Comparison of ENCODE assay signal across 8 mouse cellular contexts in genomic region chr2:27936607-27937191, GRCm38 (mm10). TPM values are rescaled to one million over a fixed set of nuclear protein-coding genes. Genes with fewer than 3 reads are reported as not detected.
DNase-seq lines count a peak whose midpoint lies in the region; ATAC-seq lines count a peak whose summit lies in the region.

No protein-coding gene starts in this region.

- no peak for DNase-seq in embryonic facial prominence, embryonic 10.5 days (ENCODE audit: low spot score)
- peak; percentile 86 for DNase-seq in adrenal gland, postnatal 10 days
- peak; percentile 85 for DNase-seq in gastrocnemius, adult 18-20 months (ENCODE audit: low spot score)
- peak; percentile 71 for DNase-seq in testis, postnatal 10 days (ENCODE audit: low spot score)
- DNase-seq in forebrain, embryonic 10.5 days (ENCODE audit: extremely low spot score, low spot score): no peak

- no peaks in the 10 kb centered on the region for H3K9me3 ChIP-seq in embryonic facial prominence, embryonic 13.5 days
- no peaks in the 10 kb centered on the region for H3K9me3 ChIP-seq in embryonic facial prominence, embryonic 10.5 days
- no peaks in the 10 kb centered on the region for H3K9me3 ChIP-seq in hindbrain, embryonic 15.5 days
- H3K9me3 ChIP-seq in lung, embryonic 15.5 days: no peaks in the 10 kb centered on the region
- H3K9me3 ChIP-seq in forebrain, embryonic 10.5 days: no peaks in the 10 kb centered on the region

- H3K27me3 ChIP-seq in embryonic facial prominence, embryonic 13.5 days: no peaks in the 10 kb centered on the region
- no peaks in the 10 kb centered on the region for H3K27me3 ChIP-seq in embryonic facial prominence, embryonic 10.5 days (replicated peaks; ENCODE audit: low read depth, poor library complexity, severe bottlenecking)
- H3K27me3 ChIP-seq in hindbrain, embryonic 15.5 days: no peaks in the 10 kb centered on the region
- no peaks in the 10 kb centered on the region for H3K27me3 ChIP-seq in lung, embryonic 15.5 days
- no peaks in the 10 kb centered on the region for H3K27me3 ChIP-seq in forebrain, embryonic 10.5 days (ENCODE audit: poor library complexity, severe bottlenecking)

- H3K27ac ChIP-seq in embryonic facial prominence, embryonic 13.5 days: peak overlapping the region; percentile 95
- H3K27ac ChIP-seq in embryonic facial prominence, embryonic 10.5 days (replicated peaks): no peak overlapping the region
- H3K27ac ChIP-seq in hindbrain, embryonic 15.5 days (replicated peaks): 0 out of 2 replicates have a peak overlapping the region, but pooled peaks have one; percentile 37
- H3K27ac ChIP-seq in lung, embryonic 15.5 days: peak overlapping the region; percentile 67
- H3K27ac ChIP-seq in forebrain, embryonic 10.5 days: no peak overlapping the region

- no peak overlapping the region for H3K9ac ChIP-seq in embryonic facial prominence, embryonic 13.5 days
- no peak overlapping the region for H3K9ac ChIP-seq in hindbrain, embryonic 15.5 days
- peak overlapping the region; percentile 29; the same call in 1 of the 2 replicates for H3K9ac ChIP-seq in lung, embryonic 15.5 days

- no peak for ATAC-seq in embryonic facial prominence, embryonic 13.5 days (ENCODE audit: insufficient number of reproducible peaks, insufficient read depth, low FRiP score, low TSS enrichment, low read depth)
- no peak for ATAC-seq in hindbrain, embryonic 15.5 days (ENCODE audit: low FRiP score, low read depth)
- no peak for ATAC-seq in lung, embryonic 15.5 days (ENCODE audit: borderline replicate concordance, extremely low read depth, low FRiP score, low TSS enrichment)

- H3K4me1 ChIP-seq in embryonic facial prominence, embryonic 13.5 days: peaks cover 62% of the 10 kb centered on the region
- H3K4me1 ChIP-seq in embryonic facial prominence, embryonic 10.5 days: peaks cover 26% of the 10 kb centered on the region
- peaks cover 24% of the 10 kb centered on the region for H3K4me1 ChIP-seq in hindbrain, embryonic 15.5 days (replicated peaks)
- H3K4me1 ChIP-seq in lung, embryonic 15.5 days: peaks cover 54% of the 10 kb centered on the region
- H3K4me1 ChIP-seq in forebrain, embryonic 10.5 days: peaks cover 25% of the 10 kb centered on the region

- no peak overlapping the region for H3K4me3 ChIP-seq in embryonic facial prominence, embryonic 13.5 days
- no peak overlapping the region for H3K4me3 ChIP-seq in embryonic facial prominence, embryonic 10.5 days
- H3K4me3 ChIP-seq in hindbrain, embryonic 15.5 days: no peak overlapping the region
- no peak overlapping the region for H3K4me3 ChIP-seq in lung, embryonic 15.5 days
- no peak overlapping the region for H3K4me3 ChIP-seq in forebrain, embryonic 10.5 days

- H3K36me3 ChIP-seq in embryonic facial prominence, embryonic 13.5 days: peaks cover 69% of the 10 kb centered on the region
- peaks cover 20% of the 10 kb centered on the region; the same call in 1 of the 2 replicates for H3K36me3 ChIP-seq in embryonic facial prominence, embryonic 10.5 days (replicated peaks)
- no peaks in the 10 kb centered on the region for H3K36me3 ChIP-seq in hindbrain, embryonic 15.5 days
- H3K36me3 ChIP-seq in lung, embryonic 15.5 days: 0 out of 2 replicates have a peak, but pooled peaks cover 4% of the 10 kb centered on the region
- no peaks in the 10 kb centered on the region for H3K36me3 ChIP-seq in forebrain, embryonic 10.5 days (replicated peaks)

- no peak overlapping the region for H3K4me2 ChIP-seq in embryonic facial prominence, embryonic 13.5 days
- no peak overlapping the region for H3K4me2 ChIP-seq in hindbrain, embryonic 15.5 days
- no peak overlapping the region for H3K4me2 ChIP-seq in lung, embryonic 15.5 days

- WGBS in embryonic facial prominence, embryonic 13.5 days: 80% methylated on average over 9 of the region's 9 CpGs
- WGBS in embryonic facial prominence, embryonic 10.5 days: 88% methylated on average over 9 of the region's 9 CpGs
- 60% methylated on average over 9 of the region's 9 CpGs for WGBS in hindbrain, embryonic 15.5 days
- WGBS in lung, embryonic 15.5 days: 48% methylated on average over 9 of the region's 9 CpGs
- WGBS in forebrain, embryonic 10.5 days: 91% methylated on average over 9 of the region's 9 CpGs

RNA-seq across cellular contexts. Expression of gene Col5a1, which starts 50.5 kb away (rescaled TPM):
- polyA plus RNA-seq in embryonic facial prominence, embryonic 13.5 days (2015; fragmentation: Nextera tagmentation; extraction: Ambion mirVana): 104 and 111 TPM in 2 replicates
- polyA plus RNA-seq in embryonic facial prominence, embryonic 10.5 days (2016; fragmentation: Nextera tagmentation; extraction: Ambion mirVana): 16.5 and 19.3 TPM in 2 replicates
- 100 to 1,000 TPM; 101 to 110 TPM for total RNA-seq in adrenal gland, postnatal 10 days (2021)
- total RNA-seq in gastrocnemius, adult 18-20 months (2021): 10 to 100 TPM; 10.5 to 11.2 TPM
- polyA plus RNA-seq in hindbrain, embryonic 15.5 days (2015; fragmentation: Nextera tagmentation; extraction: Ambion mirVana): 12.0 and 12.7 TPM in 2 replicates
- polyA plus RNA-seq in lung, embryonic 15.5 days (2015; fragmentation: Nextera tagmentation; extraction: Ambion mirVana): 76.4 and 78.9 TPM in 2 replicates
- 11.0 and 11.1 TPM in 2 replicates for polyA plus RNA-seq in forebrain, embryonic 10.5 days (2016; fragmentation: Nextera tagmentation; extraction: Ambion mirVana)

Comparison
In these comparisons a context has a peak if more than half of its experiments do, and no peak if none do; other contexts are left out.
1. H3K27ac ChIP-seq: peak in embryonic facial prominence, embryonic 13.5 days (single experiment), hindbrain, embryonic 15.5 days (single experiment) and lung, embryonic 15.5 days (single experiment); none in embryonic facial prominence, embryonic 10.5 days (single experiment) and forebrain, embryonic 10.5 days (single experiment).
2. DNase-seq: peak in adrenal gland, postnatal 10 days (single experiment), gastrocnemius, adult 18-20 months (single experiment) and testis, postnatal 10 days (single experiment); none in embryonic facial prominence, embryonic 10.5 days (single experiment) and forebrain, embryonic 10.5 days (single experiment).